Mouse (Mus musculus) hindbrain, embryonic 14.5 days (tissue): ENCODE data around the gene Atp6v0e. TPM values are rescaled to one million over a fixed set of nuclear protein-coding genes. Genes with fewer than 3 reads are reported as not detected.

Experiments used
- ATAC-seq: fragments of 200-750 bp; cut with Nextera tagmentation; 2 replicates; pipeline ENCODE4 v1.8.0; 2017; ENCODE audit warnings: moderate number of reproducible peaks, mild to moderate bottlenecking, moderate TSS enrichment, moderate library complexity; ENCODE audit not compliant: low FRiP score
- DNase-seq: peaks from one replicate; pipeline ENCODE4 v3.0.0-alpha.2; 2015; ENCODE audit warnings: low spot score
- H3K27ac ChIP-seq: fragments of 300-500 bp; sonication (generic); 2 replicates; pipeline ENCODE4 v1.5.1; 2014; ENCODE audit warnings: mild to moderate bottlenecking, moderate library complexity
- H3K27me3 ChIP-seq: fragments of 300-500 bp; sonication (generic); 2 replicates; pipeline ENCODE4 v1.6.1; 2014; ENCODE audit warnings: mild to moderate bottlenecking, low read length, mixed read lengths; ENCODE audit not compliant: control insufficient read depth, insufficient read depth
- H3K36me3 ChIP-seq: fragments of 300-500 bp; sonication (generic); replicated peaks from 2 replicates; pipeline ENCODE4 v1.6.1; 2014; ENCODE audit not compliant: control insufficient read depth, insufficient read depth
- H3K4me1 ChIP-seq: fragments of 300-500 bp; sonication (generic); replicated peaks from 2 replicates; pipeline ENCODE4 v1.6.1; 2014; ENCODE audit warnings: antibody characterized with exemption, low read length, mixed read lengths; ENCODE audit not compliant: control insufficient read depth, insufficient read depth
- H3K4me2 ChIP-seq: fragments of 300-500 bp; sonication (generic); replicated peaks from 2 replicates; pipeline ENCODE4 v1.6.1; 2014; ENCODE audit warnings: mild to moderate bottlenecking, moderate library complexity
- H3K4me3 ChIP-seq: fragments of 300-500 bp; sonication (generic); replicated peaks from 2 replicates; pipeline ENCODE4 v1.5.1; 2014; ENCODE audit warnings: mild to moderate bottlenecking, low read length
- H3K9ac ChIP-seq: fragments of 300-500 bp; sonication (generic); 2 replicates; pipeline ENCODE4 v1.6.1; 2014
- H3K9me3 ChIP-seq: fragments of 300-500 bp; sonication (generic); 2 replicates; pipeline ENCODE4 v1.6.1; 2016; ENCODE audit warnings: low read length; ENCODE audit not compliant: control insufficient read depth
- WGBS: fragments of 180-500 bp; shearing (Covaris S2); extraction: QIAGEN DNeasy Blood & Tissue Kit; methylation state at CpG from one replicate; pipeline ENCODE4 v1.1.7; 2014; 5-methylcytosine and 5-hydroxymethylcytosine counted together
- polyA plus RNA-seq: library from polyadenylated mRNA; unstranded; fragments of >200 nt; fragmentation: Nextera tagmentation; extraction: Ambion mirVana; gene quantifications from 2 replicates; pipeline ENCODE4 v1.2.1, GENCODE M21; 2014

The Atp6v0e gene
- polyA plus RNA-seq, 1 experiment from 2014 or later: 106 TPM

DNA sequence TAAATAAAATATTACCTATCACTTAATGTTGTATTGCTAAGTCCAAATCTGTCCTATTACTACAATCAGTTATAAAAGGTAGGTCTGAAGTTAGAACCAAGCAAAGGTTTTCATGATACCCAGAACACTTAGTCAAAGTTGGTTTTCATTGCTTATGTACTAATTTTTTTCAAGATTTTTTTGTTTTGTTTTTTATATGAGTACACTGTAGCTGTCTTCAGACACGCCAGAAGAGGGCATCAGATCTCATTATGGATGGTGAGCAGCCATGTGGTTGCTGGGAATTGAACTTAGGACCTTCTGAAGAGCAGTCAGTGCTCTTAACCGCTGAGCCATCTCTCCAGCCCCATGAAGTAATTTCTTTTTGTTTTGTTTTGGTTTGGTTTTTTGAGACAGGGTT lies 54.8 kb downstream of the Atp6v0e start:
- Histone ChIP-seq H3K9ac (no peak overlapping the region), H3K36me3 (no peaks in the 10 kb centered on the region; the same call in 1 of the 2 replicates), H3K4me2 (no peak overlapping the region), H3K27ac (no peak overlapping the region), H3K4me1 (peaks cover 8% of the 10 kb centered on the region), H3K4me3 (no peak overlapping the region), H3K27me3 (no peaks in the 10 kb centered on the region), H3K9me3 (no peaks in the 10 kb centered on the region)
- ATAC-seq (no peak), DNase-seq (no peak)
- WGBS: 68% methylated on average over 2 of the region's 2 CpGs

DNA sequence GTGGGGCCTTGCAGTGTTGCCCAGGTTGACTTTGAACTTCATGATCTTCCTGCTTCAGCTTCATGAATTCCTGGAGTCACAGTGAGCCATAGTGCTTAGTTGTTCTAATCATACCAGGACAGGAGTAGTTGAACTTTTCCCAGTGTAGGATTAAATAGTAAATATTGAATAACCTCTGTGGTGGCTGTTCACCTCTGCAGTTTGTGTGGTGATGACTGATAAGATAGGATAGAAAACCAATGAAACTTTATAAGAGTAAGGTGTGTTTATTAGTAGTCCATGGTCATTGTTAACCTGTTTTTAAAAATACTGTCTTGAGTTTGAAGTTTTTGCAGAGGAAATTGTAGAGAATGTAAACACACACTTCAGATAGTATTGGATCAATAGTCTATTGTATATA lies 56.4 kb downstream of the Atp6v0e start:
- DNase-seq (no peak), ATAC-seq (no peak)
- no peak overlapping the region for H3K4me2 ChIP-seq
- H3K4me3 ChIP-seq: no peak overlapping the region
- H3K9me3 ChIP-seq: no peaks in the 10 kb centered on the region
- H3K9ac ChIP-seq: no peak overlapping the region
- H3K4me1 ChIP-seq: peaks cover 6% of the 10 kb centered on the region
- H3K27ac ChIP-seq: no peak overlapping the region
- no peaks in the 10 kb centered on the region; the same call in 1 of the 2 replicates for H3K36me3 ChIP-seq
- no peaks in the 10 kb centered on the region for H3K27me3 ChIP-seq

DNA sequence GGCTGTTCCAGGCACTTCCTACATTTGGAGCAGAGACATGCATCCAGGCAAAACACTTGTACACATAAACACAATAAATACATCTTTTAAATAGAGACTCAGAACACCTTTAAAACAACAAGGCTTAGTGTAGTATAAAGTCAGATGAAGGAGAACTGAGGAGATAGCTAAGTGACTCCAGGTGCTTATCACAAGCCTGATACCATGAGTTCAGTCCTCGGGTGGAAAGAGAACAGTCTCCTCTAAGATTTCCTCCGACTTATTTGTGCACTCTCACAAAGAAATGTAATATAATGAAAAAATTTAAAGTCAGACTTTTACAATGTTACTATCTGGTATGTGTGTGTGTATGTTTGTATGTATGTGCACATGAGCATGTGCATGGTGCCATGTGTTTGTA lies 58.8 kb downstream of the Atp6v0e start:
- no peaks in the 10 kb centered on the region for H3K4me1 ChIP-seq
- H3K4me3 ChIP-seq: no peak overlapping the region
- no peaks in the 10 kb centered on the region for H3K9me3 ChIP-seq
- no peak overlapping the region for H3K27ac ChIP-seq
- no peak overlapping the region for H3K9ac ChIP-seq
- H3K4me2 ChIP-seq: no peak overlapping the region
- H3K27me3 ChIP-seq: no peaks in the 10 kb centered on the region
- 79% methylated on average over 2 of the region's 2 CpGs for WGBS
- DNase-seq (no peak), ATAC-seq (no peak)
- no peaks in the 10 kb centered on the region; the same call in 1 of the 2 replicates for H3K36me3 ChIP-seq

DNA sequence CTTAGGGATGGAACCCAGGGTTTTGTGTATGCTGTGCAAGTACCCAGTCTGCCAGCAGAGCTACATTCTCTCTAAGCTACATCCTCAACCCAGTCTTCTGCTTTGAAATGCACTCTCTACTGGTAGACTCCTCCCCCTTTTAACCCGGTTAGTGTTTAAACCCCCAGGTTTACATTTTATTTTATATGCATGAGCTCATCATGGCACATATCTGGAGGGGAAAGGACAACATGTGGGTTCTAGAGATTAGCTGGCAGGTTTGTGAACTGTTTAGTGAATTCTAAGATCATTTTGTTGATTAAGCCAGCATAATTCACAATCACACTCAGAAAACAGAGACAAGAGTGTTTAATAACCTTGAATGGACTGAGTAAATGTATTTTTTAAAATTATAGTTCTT lies 61.8 kb downstream of the Atp6v0e start:
- H3K27me3 ChIP-seq: no peaks in the 10 kb centered on the region
- H3K4me3 ChIP-seq: no peak overlapping the region
- no peaks in the 10 kb centered on the region for H3K4me1 ChIP-seq
- WGBS: 48% methylated on average over 1 of the region's 1 CpGs
- H3K36me3 ChIP-seq: no peaks in the 10 kb centered on the region; the same call in 1 of the 2 replicates
- no peaks in the 10 kb centered on the region for H3K9me3 ChIP-seq
- ATAC-seq (no peak), DNase-seq (no peak)
- H3K27ac ChIP-seq: no peak overlapping the region
- H3K4me2 ChIP-seq: no peak overlapping the region
- H3K9ac ChIP-seq: no peak overlapping the region

DNA sequence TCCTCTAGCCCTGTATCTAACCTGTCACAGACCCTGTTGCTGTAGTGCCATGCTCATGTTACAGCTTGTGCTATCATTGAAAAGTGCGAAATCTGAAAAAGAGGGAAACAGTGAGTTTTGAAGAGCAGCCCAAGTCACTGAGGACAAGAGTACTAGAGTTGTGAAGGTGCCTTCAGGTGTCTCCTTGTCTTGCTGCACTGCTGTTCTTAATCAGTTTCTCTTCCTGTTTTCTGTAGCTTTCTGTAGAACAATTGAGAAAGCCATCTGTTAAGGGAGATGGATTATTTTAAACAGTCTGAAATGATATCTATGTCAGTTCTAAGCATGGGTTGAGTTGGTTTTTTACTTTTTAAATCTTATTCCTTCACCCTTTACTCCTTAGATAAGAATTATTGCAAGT lies 63.6 kb downstream of the Atp6v0e start:
- Histone ChIP-seq H3K4me1 (no peaks in the 10 kb centered on the region), H3K27me3 (no peaks in the 10 kb centered on the region), H3K4me2 (no peak overlapping the region), H3K9ac (no peak overlapping the region), H3K27ac (no peak overlapping the region), H3K36me3 (no peaks in the 10 kb centered on the region; the same call in 1 of the 2 replicates), H3K4me3 (no peak overlapping the region), H3K9me3 (no peaks in the 10 kb centered on the region)
- DNase-seq: no peak
- 83% methylated on average over 1 of the region's 1 CpGs for WGBS
- ATAC-seq: no peak

DNA sequence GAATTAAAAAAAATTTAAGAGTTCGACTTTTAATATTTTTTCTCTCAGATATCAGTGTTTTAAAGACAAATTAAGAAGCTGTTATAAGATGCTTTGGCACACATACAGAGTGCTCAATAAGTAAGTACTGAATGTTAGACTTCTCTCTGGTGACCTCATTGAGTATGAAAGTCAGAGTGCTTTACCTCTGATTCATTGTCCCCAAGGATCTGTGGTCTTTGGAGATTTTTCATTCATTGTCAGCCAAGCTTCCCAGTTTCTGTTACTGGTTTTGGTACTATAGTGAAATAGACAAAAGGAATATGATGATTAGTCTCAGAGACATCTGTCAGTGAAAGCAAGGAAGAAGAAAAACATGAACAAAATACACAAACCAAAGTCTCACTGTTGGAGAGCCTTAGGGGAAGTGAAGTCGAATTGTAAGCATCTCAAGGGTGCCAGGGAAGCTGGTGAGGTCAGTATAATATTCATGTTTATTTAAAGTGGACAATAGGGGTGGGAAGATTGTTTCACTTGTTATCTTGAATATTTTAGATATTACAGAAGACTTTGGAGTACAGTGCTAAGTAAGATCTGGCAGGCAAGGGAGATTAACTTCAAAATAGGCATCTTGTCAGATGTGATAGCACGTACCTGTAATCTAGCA lies 64.2 kb downstream of the Atp6v0e start:
- H3K36me3 ChIP-seq: no peaks in the 10 kb centered on the region; the same call in 1 of the 2 replicates
- no peaks in the 10 kb centered on the region for H3K9me3 ChIP-seq
- H3K4me1 ChIP-seq: no peaks in the 10 kb centered on the region
- no peak overlapping the region for H3K4me2 ChIP-seq
- H3K9ac ChIP-seq: no peak overlapping the region
- DNase-seq: no peak
- no peak overlapping the region for H3K4me3 ChIP-seq
- no peak overlapping the region for H3K27ac ChIP-seq
- ATAC-seq: no peak
- 75% methylated on average over 3 of the region's 3 CpGs for WGBS
- no peaks in the 10 kb centered on the region for H3K27me3 ChIP-seq

DNA sequence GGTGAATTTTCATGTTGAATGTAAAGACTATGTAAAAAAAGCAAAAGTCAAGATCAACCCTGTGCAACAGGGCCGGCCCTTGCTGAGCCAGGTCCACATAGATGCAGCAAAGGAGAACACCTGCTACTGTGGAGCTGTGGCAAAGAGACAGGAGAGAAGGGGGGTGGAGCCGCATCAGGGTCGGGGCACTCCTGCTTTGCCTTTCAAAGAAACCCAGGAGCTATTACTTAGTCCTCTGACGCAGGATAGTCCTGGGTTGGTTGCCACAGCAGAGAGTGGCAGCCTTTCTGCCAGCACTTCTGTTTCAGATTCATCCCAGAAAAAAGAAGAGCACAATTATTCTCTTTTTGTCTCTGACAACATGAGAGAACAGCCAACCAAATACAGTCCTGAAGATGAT lies 79.5 kb downstream of the Atp6v0e start:
- ATAC-seq (no peak), DNase-seq (no peak)
- no peaks in the 10 kb centered on the region for H3K27me3 ChIP-seq
- H3K4me2 ChIP-seq: no peak overlapping the region
- H3K36me3 ChIP-seq: 0 out of 2 replicates have a peak, but pooled peaks cover 12% of the 10 kb centered on the region
- H3K9ac ChIP-seq: no peak overlapping the region
- no peak overlapping the region for H3K4me3 ChIP-seq
- no peaks in the 10 kb centered on the region for H3K4me1 ChIP-seq
- H3K9me3 ChIP-seq: no peaks in the 10 kb centered on the region
- WGBS: 58% methylated on average over 4 of the region's 4 CpGs
- no peak overlapping the region for H3K27ac ChIP-seq

DNA sequence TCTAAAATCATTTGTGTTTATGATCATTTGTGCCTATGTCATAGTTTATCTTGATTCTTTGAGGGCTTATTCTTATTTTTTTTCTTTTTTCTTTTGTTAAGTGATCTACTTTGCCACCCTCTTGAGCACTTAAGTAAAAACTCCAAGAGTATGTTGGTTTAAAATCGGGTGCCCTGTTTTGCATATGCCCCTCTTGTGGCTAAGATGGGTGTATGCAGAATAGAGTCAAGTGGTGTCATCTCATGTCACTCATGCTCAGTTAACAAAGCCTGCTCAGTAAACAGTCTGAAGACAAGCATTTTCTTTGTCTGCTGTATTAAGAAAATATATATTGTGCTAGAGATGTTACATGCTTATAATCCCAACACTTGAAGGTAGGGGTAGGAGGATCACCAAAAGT lies 80.3 kb downstream of the Atp6v0e start:
- Histone ChIP-seq H3K4me3 (no peak overlapping the region), H3K27me3 (no peaks in the 10 kb centered on the region), H3K9me3 (no peaks in the 10 kb centered on the region), H3K27ac (no peak overlapping the region), H3K36me3 (0 out of 2 replicates have a peak, but pooled peaks cover 12% of the 10 kb centered on the region), H3K4me1 (no peaks in the 10 kb centered on the region), H3K4me2 (no peak overlapping the region), H3K9ac (no peak overlapping the region)
- DNase-seq: no peak
- WGBS: 71% methylated on average over 1 of the region's 1 CpGs
- ATAC-seq: no peak
